Mouse (Mus musculus) testis, adult 2 months (tissue): ENCODE measurements around the gene Dnajc19. TPM values are rescaled to one million over a fixed set of nuclear protein-coding genes. Genes with fewer than 3 reads are reported as not detected.

Source experiments
- H3K27ac ChIP-seq: fragments of 200-500 bp; 2 replicates; pipeline ENCODE4 v1.5.1; 2012; ENCODE audit warnings: low read depth, low read length; ENCODE audit not compliant: control insufficient read depth, insufficient read depth
- H3K27me3 ChIP-seq: fragments of 200-500 bp; 2 replicates; pipeline ENCODE4 v1.6.1; 2012; ENCODE audit warnings: mild to moderate bottlenecking, low read length, moderate library complexity; ENCODE audit not compliant: control insufficient read depth, insufficient read depth
- H3K36me3 ChIP-seq: fragments of 200-500 bp; 2 replicates; pipeline ENCODE4 v1.6.1; 2012; ENCODE audit warnings: mild to moderate bottlenecking, low read length; ENCODE audit not compliant: control insufficient read depth, insufficient read depth
- H3K4me1 ChIP-seq: fragments of 200-500 bp; 2 replicates; pipeline ENCODE4 v1.6.1; 2012; ENCODE audit warnings: low read length; ENCODE audit not compliant: control insufficient read depth, insufficient read depth
- H3K4me3 ChIP-seq: fragments of 200-500 bp; 2 replicates; pipeline ENCODE4 v1.5.1; 2012; ENCODE audit warnings: low read depth, mild to moderate bottlenecking, low read length, moderate library complexity, mixed read lengths; ENCODE audit not compliant: control insufficient read depth
- CTCF ChIP-seq: fragments of 200-500 bp; IDR thresholded peaks from 2 replicates; pipeline ENCODE4 v1.5.1; 2012; ENCODE audit warnings: low read depth, mild to moderate bottlenecking, inconsistent platforms, low read length, moderate library complexity; ENCODE audit not compliant: control insufficient read depth, insufficient read depth, insufficient replicate concordance
- POLR2A ChIP-seq: fragments of 200-500 bp; IDR thresholded peaks from 2 replicates; pipeline ENCODE4 v1.6.1; 2012; ENCODE audit warnings: low read depth, mild to moderate bottlenecking, inconsistent platforms, low read length, moderate library complexity; ENCODE audit not compliant: control insufficient read depth
- polyA plus RNA-seq: library from polyadenylated mRNA; depleted of rRNA; stranded (reverse); fragments of >200 nt; gene quantifications from 2 replicates; pipeline ENCODE4 v1.2.3, GENCODE M21; 2012; rRNA removed

Gene Dnajc19
- polyA plus RNA-seq, 1 experiment: 63.1 TPM

DNA sequence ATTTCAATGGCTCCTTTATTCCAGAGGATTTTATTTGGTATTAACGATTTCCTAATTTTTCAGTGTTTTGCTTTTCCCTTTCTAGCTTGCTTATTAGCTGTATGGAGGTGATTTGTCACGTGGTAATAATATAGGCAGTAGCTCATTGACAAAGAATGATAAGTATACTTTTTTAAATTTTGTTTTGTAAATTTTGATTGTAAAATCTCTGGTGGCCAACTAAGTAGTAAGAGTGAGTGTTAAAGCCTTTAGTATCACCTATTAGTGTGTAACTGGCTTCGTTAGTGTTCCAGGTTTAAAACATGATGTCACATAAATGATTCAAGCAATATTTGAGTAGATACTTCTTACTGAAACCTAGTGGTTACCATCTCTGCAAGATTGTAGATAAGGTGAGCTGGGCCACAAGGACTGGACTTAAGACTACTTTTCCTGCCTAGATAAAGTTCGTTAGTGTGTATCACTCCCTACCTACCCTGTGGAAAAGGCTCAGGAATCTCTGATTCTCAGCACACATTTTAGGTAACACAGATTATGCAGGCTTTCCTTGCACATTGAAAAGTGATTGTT, 59.8 kb downstream of the Dnajc19 start:
- H3K27ac ChIP-seq: peak overlapping the region; percentile 94; the same call in 1 of the 2 replicates
- TF ChIP-seq POLR2A (no peak), CTCF (no peak)
- no peak overlapping the region; the same call in 1 of the 2 replicates for H3K4me3 ChIP-seq
- no peaks in the 10 kb centered on the region for H3K4me1 ChIP-seq
- H3K27me3 ChIP-seq: no peaks in the 10 kb centered on the region
- no peaks in the 10 kb centered on the region for H3K36me3 ChIP-seq

GRCm38 (mm10) chr3:34020382-34021258, 60.5 kb downstream of the Dnajc19 start:
- TF ChIP-seq CTCF (no peak), POLR2A (0 out of 2 replicates have a peak, but pooled peaks have one; percentile 11)
- Histone ChIP-seq H3K4me3 (peak overlapping the region; percentile 97), H3K27me3 (no peaks in the 10 kb centered on the region), H3K36me3 (no peaks in the 10 kb centered on the region), H3K4me1 (no peaks in the 10 kb centered on the region), H3K27ac (peak overlapping the region; percentile 97)

DNA sequence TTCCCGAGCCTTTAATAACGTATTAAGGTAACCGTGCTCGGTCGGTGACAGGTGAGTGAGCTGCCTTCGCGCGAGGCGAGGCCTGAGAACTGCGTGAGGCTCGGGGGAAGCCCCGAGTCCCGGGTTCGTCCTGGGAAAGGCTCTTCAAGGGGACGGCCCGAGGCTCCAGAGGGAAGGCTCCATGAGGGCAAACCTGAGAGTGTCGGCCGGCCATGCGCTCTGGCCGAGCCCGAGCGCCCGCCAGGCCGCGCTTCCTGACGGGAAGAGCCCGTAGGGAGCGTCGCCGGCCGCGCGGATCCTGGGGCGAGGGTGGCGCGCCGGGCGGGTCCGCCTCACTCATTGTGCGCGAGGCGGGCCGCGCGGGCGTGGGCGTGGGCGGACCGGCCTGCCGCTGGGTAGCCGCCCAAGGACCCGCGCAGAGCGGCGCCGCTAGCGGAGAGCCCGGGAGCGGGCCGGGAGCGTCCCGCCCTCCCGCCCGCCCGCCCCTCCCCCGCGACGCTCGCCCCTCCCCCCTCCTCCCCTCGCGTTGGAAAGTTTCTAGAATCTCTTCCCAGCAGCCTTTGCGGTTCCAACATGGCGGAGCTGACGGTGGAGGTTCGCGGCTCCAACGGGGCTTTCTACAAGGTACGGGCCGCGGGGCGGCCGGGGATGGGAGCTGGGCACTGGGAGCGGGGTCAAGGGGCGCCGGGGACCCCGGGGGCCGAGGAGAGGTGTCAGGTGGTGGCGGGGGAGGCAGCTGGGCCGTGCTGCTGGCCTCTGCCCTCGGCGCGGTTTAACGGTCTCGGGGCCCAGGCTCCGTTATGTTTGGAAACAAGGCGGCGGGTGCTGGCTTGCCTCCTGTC, 61.4 kb downstream of the Dnajc19 start, which contains the start of gene Fxr1:
Fxr1 (plus strand) TSS at position 404 of the 842 bp plus-strand sequence.
- no peak for TF ChIP-seq CTCF
- TF ChIP-seq POLR2A: peak; percentile 82
- peak within 1 kb of the TSS; percentile 99 for H3K4me3 ChIP-seq
- no peaks in the 10 kb centered on the region for H3K36me3 ChIP-seq
- H3K4me1 ChIP-seq: no peaks in the 10 kb centered on the region
- no peaks in the 10 kb centered on the region for H3K27me3 ChIP-seq
- H3K27ac ChIP-seq: peak within 1 kb of the TSS; percentile 97

GRCm38 (mm10) chr3:34008191-34008590, 72.9 kb downstream of the Dnajc19 start:
- Histone ChIP-seq H3K4me1 (no peaks in the 10 kb centered on the region; the same call in 1 of the 2 replicates), H3K27me3 (no peaks in the 10 kb centered on the region), H3K36me3 (no peaks in the 10 kb centered on the region), H3K27ac (no peak overlapping the region), H3K4me3 (no peak overlapping the region)
- TF ChIP-seq POLR2A: no peak
- no peak for TF ChIP-seq CTCF

- Histone ChIP-seq H3K27ac (no peak overlapping the region), H3K4me3 (no peak overlapping the region), H3K27me3 (no peaks in the 10 kb centered on the region), H3K4me1 (no peaks in the 10 kb centered on the region; the same call in 1 of the 2 replicates), H3K36me3 (no peaks in the 10 kb centered on the region)
- no peak for TF ChIP-seq CTCF
- no peak for TF ChIP-seq POLR2A
These were observed 73.5 kb downstream of the Dnajc19 start for GRCm38 (mm10) chr3:34007611-34008010.

- no peak overlapping the region for H3K4me3 ChIP-seq
- TF ChIP-seq POLR2A (no peak), CTCF (no peak)
- H3K4me1 ChIP-seq: no peaks in the 10 kb centered on the region; the same call in 1 of the 2 replicates
- H3K27me3 ChIP-seq: no peaks in the 10 kb centered on the region
- no peak overlapping the region for H3K27ac ChIP-seq
- no peaks in the 10 kb centered on the region for H3K36me3 ChIP-seq
These were observed 74.3 kb downstream of the Dnajc19 start for GRCm38 (mm10) chr3:34006824-34007223.

DNA sequence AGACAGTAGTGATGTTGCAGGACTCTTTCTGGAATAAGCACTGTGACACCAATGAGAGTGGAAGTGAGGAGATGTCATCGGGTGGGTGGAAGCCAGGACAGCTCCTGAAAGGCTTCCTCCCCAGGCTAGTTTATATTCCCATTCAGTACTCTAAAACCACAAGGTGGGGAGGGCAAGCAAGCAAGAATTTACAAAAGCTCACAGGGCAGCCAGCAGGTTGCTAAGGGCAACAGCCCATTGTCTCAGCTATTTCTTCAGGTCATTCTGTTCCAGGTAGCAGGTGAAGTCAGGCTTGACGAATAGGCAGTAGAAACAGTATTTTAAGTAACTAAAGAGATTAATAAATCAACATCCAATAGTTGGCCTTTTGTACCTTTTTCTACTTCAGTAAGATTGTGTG, 74.8 kb downstream of the Dnajc19 start:
- H3K27me3 ChIP-seq: no peaks in the 10 kb centered on the region
- no peaks in the 10 kb centered on the region; the same call in 1 of the 2 replicates for H3K4me1 ChIP-seq
- H3K4me3 ChIP-seq: no peak overlapping the region
- no peak overlapping the region for H3K27ac ChIP-seq
- TF ChIP-seq POLR2A (no peak), CTCF (no peak)
- H3K36me3 ChIP-seq: no peaks in the 10 kb centered on the region

Other genes with a start within 250 kb of the Dnajc19 start
- 200 and 260 TPM in 2 replicates for gene Ccdc39, start 237.0 kb downstream of the Dnajc19 start, polyA plus RNA-seq
- 175 and 211 TPM in 2 replicates for gene Fxr1, start 61.4 kb downstream of the Dnajc19 start, polyA plus RNA-seq